Mouse (Mus musculus) embryonic facial prominence, embryonic 15.5 days (tissue): ENCODE data around the gene Iqschfp. TPM values are rescaled to one million over a fixed set of nuclear protein-coding genes. Genes with fewer than 3 reads are reported as not detected.

ENCODE experiments used
- ATAC-seq: fragments of 200-750 bp; cut with Nextera tagmentation; 2 replicates; pipeline ENCODE4 v1.8.0; 2017; ENCODE audit warnings: low read depth, moderate TSS enrichment; ENCODE audit not compliant: insufficient number of reproducible peaks, low FRiP score, low TSS enrichment
- H3K27ac ChIP-seq: fragments of 300-500 bp; sonication (generic); replicated peaks from 2 replicates; pipeline ENCODE4 v1.5.1; 2015; ENCODE audit warnings: mild to moderate bottlenecking, inconsistent platforms
- H3K27me3 ChIP-seq: fragments of 300-500 bp; sonication (generic); 2 replicates; pipeline ENCODE4 v1.6.1; 2015; ENCODE audit warnings: inconsistent platforms
- H3K36me3 ChIP-seq: fragments of 300-500 bp; sonication (generic); 2 replicates; pipeline ENCODE4 v1.6.1; 2015; ENCODE audit warnings: mild to moderate bottlenecking, inconsistent platforms
- H3K4me1 ChIP-seq: fragments of 300-500 bp; sonication (generic); 2 replicates; pipeline ENCODE4 v1.6.1; 2015; ENCODE audit warnings: inconsistent platforms
- H3K4me2 ChIP-seq: fragments of 300-500 bp; sonication (generic); replicated peaks from 2 replicates; pipeline ENCODE4 v1.6.1; 2015; ENCODE audit warnings: mild to moderate bottlenecking, inconsistent platforms
- H3K4me3 ChIP-seq: fragments of 300-500 bp; sonication (generic); replicated peaks from 2 replicates; pipeline ENCODE4 v1.5.1; 2015; ENCODE audit warnings: mild to moderate bottlenecking, inconsistent platforms
- H3K9ac ChIP-seq: fragments of 300-500 bp; sonication (generic); 2 replicates; pipeline ENCODE4 v1.6.1; 2015; ENCODE audit warnings: inconsistent platforms
- H3K9me3 ChIP-seq: fragments of 300-500 bp; sonication (generic); replicated peaks from 2 replicates; pipeline ENCODE4 v1.6.1; 2016; ENCODE audit warnings: inconsistent platforms
- WGBS: fragments of 180-500 bp; shearing (Covaris S2); methylation state at CpG from one replicate; pipeline ENCODE4 v1.1.7; 2015; 5-methylcytosine and 5-hydroxymethylcytosine counted together
- polyA plus RNA-seq: library from polyadenylated mRNA; unstranded; fragments of >200 nt; fragmentation: Nextera tagmentation; extraction: Ambion mirVana; gene quantifications from 2 replicates; pipeline ENCODE4 v1.2.1, GENCODE M21; 2015

Gene Iqschfp
- polyA plus RNA-seq, 1 experiment from 2014 or later: 0.08 TPM

- Histone ChIP-seq H3K4me3 (no peak overlapping the region), H3K4me1 (no peaks in the 10 kb centered on the region), H3K4me2 (no peak overlapping the region), H3K27ac (no peak overlapping the region), H3K9me3 (no peaks in the 10 kb centered on the region), H3K36me3 (no peaks in the 10 kb centered on the region), H3K27me3 (no peaks in the 10 kb centered on the region), H3K9ac (no peak overlapping the region)
- 78% methylated on average over 5 of the region's 5 CpGs for whole genome bisulfite sequencing
- no peak for ATAC-seq
Measured at GRCm38 (mm10) chr3:68662386-68662785, 770.4 kb downstream of the Iqschfp start.

GRCm38 (mm10) chr3:68664337-68664736 is 772.3 kb downstream of the Iqschfp start:
- H3K36me3 ChIP-seq: no peaks in the 10 kb centered on the region
- no peaks in the 10 kb centered on the region for H3K9me3 ChIP-seq
- no peaks in the 10 kb centered on the region for H3K4me1 ChIP-seq
- H3K4me3 ChIP-seq: no peak overlapping the region
- H3K4me2 ChIP-seq: no peak overlapping the region
- H3K27ac ChIP-seq: no peak overlapping the region
- no peaks in the 10 kb centered on the region for H3K27me3 ChIP-seq
- WGBS: 67% methylated on average over 6 of the region's 6 CpGs
- H3K9ac ChIP-seq: no peak overlapping the region
- ATAC-seq: no peak

GRCm38 (mm10) chr3:68666377-68666776 is 774.3 kb downstream of the Iqschfp start:
- H3K27ac ChIP-seq: no peak overlapping the region
- no peak overlapping the region for H3K4me3 ChIP-seq
- H3K9ac ChIP-seq: no peak overlapping the region
- H3K27me3 ChIP-seq: no peaks in the 10 kb centered on the region
- no peaks in the 10 kb centered on the region for H3K9me3 ChIP-seq
- H3K36me3 ChIP-seq: no peaks in the 10 kb centered on the region
- no peaks in the 10 kb centered on the region for H3K4me1 ChIP-seq
- no peak overlapping the region for H3K4me2 ChIP-seq
- WGBS: 88% methylated on average over 7 of the region's 7 CpGs
- no peak for ATAC-seq

- WGBS: 92% methylated on average over 1 of the region's 1 CpGs
- H3K9me3 ChIP-seq: no peaks in the 10 kb centered on the region
- no peak overlapping the region for H3K4me3 ChIP-seq
- no peak overlapping the region for H3K27ac ChIP-seq
- no peak overlapping the region for H3K4me2 ChIP-seq
- H3K36me3 ChIP-seq: no peaks in the 10 kb centered on the region
- no peaks in the 10 kb centered on the region for H3K27me3 ChIP-seq
- H3K4me1 ChIP-seq: no peaks in the 10 kb centered on the region
- no peak for ATAC-seq
- H3K9ac ChIP-seq: no peak overlapping the region
Measured at GRCm38 (mm10) chr3:68667852-68668251, 775.8 kb downstream of the Iqschfp start.

- no peak overlapping the region for H3K27ac ChIP-seq
- 73% methylated on average over 5 of the region's 5 CpGs for WGBS
- H3K27me3 ChIP-seq: no peaks in the 10 kb centered on the region
- H3K9me3 ChIP-seq: no peaks in the 10 kb centered on the region
- no peaks in the 10 kb centered on the region for H3K4me1 ChIP-seq
- no peak overlapping the region for H3K4me3 ChIP-seq
- H3K36me3 ChIP-seq: no peaks in the 10 kb centered on the region
- H3K4me2 ChIP-seq: no peak overlapping the region
- no peak for ATAC-seq
- no peak overlapping the region for H3K9ac ChIP-seq
Measured at GRCm38 (mm10) chr3:68669418-68669974, 777.5 kb downstream of the Iqschfp start.

GRCm38 (mm10) chr3:68674721-68675120 is 782.7 kb downstream of the Iqschfp start:
- H3K4me1 ChIP-seq: 0 out of 2 replicates have a peak, but pooled peaks cover 8% of the 10 kb centered on the region
- H3K9ac ChIP-seq: no peak overlapping the region
- 63% methylated on average over 2 of the region's 2 CpGs for WGBS
- no peak overlapping the region for H3K27ac ChIP-seq
- no peak for ATAC-seq
- no peaks in the 10 kb centered on the region for H3K9me3 ChIP-seq
- H3K27me3 ChIP-seq: no peaks in the 10 kb centered on the region
- H3K4me2 ChIP-seq: no peak overlapping the region
- no peak overlapping the region for H3K4me3 ChIP-seq
- no peaks in the 10 kb centered on the region for H3K36me3 ChIP-seq

- H3K27me3 ChIP-seq: no peaks in the 10 kb centered on the region
- H3K9ac ChIP-seq: no peak overlapping the region
- ATAC-seq: no peak
- no peaks in the 10 kb centered on the region for H3K36me3 ChIP-seq
- no peak overlapping the region for H3K27ac ChIP-seq
- H3K9me3 ChIP-seq: no peaks in the 10 kb centered on the region
- H3K4me3 ChIP-seq: no peak overlapping the region
- H3K4me2 ChIP-seq: no peak overlapping the region
- 0 out of 2 replicates have a peak, but pooled peaks cover 8% of the 10 kb centered on the region for H3K4me1 ChIP-seq
- 80% methylated on average over 12 of the region's 12 CpGs for WGBS
Measured at GRCm38 (mm10) chr3:68675216-68675835, 783.3 kb downstream of the Iqschfp start.

Other genes with a start within 250 kb of the Iqschfp start
- 0.28 TPM in 1 of 2 replicates, not detected in the other for gene Iqcj, start within 50 bp of the Iqschfp start, polyA plus RNA-seq
- gene Schip1, start 172.6 kb downstream of the Iqschfp start, polyA plus RNA-seq: 27.5 and 30.9 TPM in 2 replicates